Mouse (Mus musculus): ENCODE measurements around the gene Krt86. TPM values are rescaled to one million over a fixed set of nuclear protein-coding genes. Genes with fewer than 3 reads are reported as not detected.
"Not testable (repeated sequence)": the region's sequence is repeated elsewhere in the genome, so short reads cannot be mapped to it uniquely, and the experiment has no call there.

Krt86 gene
- total RNA-seq, 2 experiments from 2014 or later = not detected

DNA sequence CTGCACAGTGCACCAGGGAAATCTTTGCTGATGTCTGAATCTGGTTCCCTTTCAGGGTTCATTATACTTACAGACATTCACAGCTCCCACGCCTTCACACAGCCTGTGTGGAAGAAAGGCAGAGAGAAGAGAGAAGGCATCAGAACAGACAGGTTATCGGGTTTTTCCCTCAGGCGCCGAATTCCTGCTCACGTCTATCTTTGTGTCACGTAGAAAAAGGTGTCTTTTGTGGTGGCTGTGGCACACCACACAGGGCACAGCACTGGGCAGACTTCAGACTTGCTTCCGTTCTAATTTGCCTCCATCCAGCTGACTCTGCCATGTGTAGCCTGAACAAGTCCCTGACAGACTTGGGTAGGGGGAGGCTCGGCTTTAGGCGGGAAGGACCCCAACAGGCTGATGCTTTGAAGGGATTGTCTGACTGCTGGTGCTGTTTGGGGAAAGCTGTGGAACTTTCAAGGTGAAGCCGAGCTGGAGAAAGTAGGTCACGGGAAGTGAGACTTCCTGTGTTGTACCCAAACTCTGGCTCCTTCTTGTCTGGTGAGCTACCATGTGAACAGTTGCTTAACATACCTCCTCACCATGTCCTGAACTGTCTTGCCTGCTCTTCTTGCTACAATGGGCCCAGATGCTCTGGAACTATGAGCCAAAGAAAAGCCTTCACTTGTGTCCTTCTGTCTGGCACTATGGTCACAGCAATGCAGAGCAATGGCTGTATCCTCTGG lies 12.8 kb downstream of the Krt86 start:
- no peak for ATAC-seq (replicated peaks; ENCODE audit: low FRiP score, low TSS enrichment, poor library complexity, severe bottlenecking)

DNA sequence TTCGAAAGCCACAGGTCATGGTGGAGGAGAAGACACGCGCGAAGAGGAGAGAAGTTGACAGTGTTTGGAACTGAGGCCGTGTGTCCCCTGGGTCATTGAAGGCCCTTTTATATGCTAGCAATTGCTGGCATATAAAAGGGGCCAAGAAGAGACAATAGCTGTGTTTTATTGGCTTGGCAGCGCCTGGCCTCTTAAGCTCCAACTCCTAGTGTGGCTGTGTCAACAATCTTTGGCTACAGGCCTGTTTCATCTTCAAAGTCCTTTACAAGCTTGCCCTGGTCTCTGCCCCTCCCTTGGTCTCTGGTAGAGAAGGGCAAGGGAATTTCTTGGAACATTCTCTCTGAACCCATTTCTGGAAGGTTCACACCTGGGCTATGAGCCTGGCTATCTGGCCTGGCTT lies 18.2 kb downstream of the Krt86 start, which contains the start of gene Krt83:
TSS of gene Krt83 (minus strand) at position 82 of the 400 bp plus-strand sequence.
- ATAC-seq (replicated peaks; ENCODE audit: low FRiP score, low TSS enrichment, poor library complexity, severe bottlenecking) = no peak

DNA sequence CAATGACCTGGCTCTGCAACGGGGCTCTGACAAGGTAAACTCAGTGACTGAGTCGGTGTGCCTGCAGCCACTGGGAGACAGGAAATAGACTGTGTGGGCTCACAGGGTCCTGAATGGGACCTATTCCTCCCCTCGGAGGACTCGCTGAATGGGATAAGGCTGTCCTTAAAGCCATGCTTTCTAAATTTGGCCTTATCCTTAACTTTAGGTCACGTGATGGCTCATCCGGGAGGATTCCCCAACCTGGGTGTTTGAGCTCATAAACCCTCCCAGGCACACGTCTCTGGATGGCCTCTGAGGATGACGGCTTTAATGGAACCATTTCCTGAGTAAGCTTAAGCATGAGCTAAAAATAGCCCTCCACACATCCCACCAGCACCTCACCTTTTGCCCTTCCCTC lies 19.4 kb downstream of the Krt86 start:
- no peak for ATAC-seq (replicated peaks; ENCODE audit: low FRiP score, low TSS enrichment, poor library complexity, severe bottlenecking)

DNA sequence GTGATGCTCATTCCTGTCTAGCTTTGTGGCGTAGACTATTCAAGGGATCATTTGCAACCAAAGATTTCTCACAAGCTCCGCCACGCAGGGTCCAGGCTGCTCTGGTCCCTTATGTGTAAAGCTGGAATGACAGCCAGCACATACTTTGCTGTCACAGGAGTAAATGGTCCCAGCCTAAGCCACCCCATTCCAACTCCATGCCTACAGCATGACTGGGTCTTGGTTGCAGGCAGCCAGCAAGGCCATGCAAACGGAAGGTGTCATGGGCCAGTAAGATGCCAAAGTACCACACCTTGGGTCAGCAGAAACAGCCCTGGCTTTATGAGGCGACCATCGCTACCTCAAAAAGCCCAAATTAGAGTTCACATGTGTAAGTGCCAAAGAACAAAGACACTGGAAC lies 20.4 kb downstream of the Krt86 start:
- no peak for ATAC-seq (replicated peaks; ENCODE audit: low FRiP score, low TSS enrichment, poor library complexity, severe bottlenecking)

DNA sequence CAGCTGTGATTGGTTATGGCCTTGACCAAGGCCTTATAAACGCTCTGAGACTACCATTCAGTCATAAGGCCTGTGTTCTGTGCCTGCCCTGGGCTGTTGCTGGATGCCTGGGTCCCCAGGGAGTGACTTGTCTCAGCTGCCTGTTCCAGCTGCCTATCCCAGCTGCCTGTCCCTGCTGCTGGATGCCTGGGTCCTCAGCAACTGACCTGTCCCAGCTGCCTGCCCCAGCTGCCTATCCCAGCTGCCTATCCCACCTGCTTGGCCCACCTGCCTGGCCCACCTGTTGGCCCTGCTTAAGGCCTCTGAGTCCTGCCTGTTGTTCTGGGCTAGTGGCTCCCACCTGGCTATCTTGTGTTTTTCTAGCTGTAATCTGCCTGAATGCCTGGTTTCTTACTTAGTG lies 20.9 kb downstream of the Krt86 start:
- ATAC-seq (replicated peaks; ENCODE audit: low FRiP score, low TSS enrichment, poor library complexity, severe bottlenecking) = no peak

DNA sequence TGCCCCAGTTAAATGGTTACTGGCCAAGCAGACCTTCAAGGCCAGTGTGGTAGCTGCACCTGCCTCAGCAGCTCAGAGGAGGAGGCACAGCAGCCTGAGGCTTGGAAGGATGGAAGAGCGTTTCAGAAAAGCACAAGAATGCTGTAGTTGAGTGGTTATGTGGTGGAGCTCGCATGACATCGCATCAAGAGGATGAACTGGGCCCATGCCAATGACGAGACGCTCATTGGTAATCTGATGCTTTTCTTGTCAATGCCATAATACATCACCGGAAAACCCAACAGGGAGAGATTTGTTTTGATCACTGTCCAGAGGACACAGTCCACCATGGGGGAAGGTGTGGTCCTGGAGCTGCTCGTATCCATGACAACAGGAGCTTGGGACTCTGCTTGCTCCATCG lies 22.0 kb downstream of the Krt86 start:
- ATAC-seq (replicated peaks; ENCODE audit: low FRiP score, low TSS enrichment, poor library complexity, severe bottlenecking) = no peak

DNA sequence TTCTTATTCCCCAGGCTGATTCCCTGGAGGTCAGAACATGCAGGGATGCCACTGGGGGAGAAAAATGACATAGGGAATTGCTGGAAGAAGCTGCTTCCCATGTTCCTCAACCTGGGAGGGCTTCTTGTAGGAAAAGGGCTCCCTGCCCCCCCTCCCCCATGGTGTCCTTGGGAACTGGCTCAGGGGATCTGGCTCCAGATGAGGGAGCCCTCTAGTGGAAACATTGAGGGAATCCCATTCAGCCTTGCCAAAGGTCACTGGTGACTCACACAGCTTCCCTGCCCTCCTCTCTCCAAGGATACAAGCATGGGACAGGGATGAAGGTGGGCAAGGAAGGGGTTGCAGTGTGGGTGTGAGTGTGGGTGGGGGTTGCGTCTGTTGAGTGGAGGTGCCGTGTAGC lies 23.9 kb downstream of the Krt86 start:
- no peak for ATAC-seq (replicated peaks; ENCODE audit: low FRiP score, low TSS enrichment, poor library complexity, severe bottlenecking)

DNA sequence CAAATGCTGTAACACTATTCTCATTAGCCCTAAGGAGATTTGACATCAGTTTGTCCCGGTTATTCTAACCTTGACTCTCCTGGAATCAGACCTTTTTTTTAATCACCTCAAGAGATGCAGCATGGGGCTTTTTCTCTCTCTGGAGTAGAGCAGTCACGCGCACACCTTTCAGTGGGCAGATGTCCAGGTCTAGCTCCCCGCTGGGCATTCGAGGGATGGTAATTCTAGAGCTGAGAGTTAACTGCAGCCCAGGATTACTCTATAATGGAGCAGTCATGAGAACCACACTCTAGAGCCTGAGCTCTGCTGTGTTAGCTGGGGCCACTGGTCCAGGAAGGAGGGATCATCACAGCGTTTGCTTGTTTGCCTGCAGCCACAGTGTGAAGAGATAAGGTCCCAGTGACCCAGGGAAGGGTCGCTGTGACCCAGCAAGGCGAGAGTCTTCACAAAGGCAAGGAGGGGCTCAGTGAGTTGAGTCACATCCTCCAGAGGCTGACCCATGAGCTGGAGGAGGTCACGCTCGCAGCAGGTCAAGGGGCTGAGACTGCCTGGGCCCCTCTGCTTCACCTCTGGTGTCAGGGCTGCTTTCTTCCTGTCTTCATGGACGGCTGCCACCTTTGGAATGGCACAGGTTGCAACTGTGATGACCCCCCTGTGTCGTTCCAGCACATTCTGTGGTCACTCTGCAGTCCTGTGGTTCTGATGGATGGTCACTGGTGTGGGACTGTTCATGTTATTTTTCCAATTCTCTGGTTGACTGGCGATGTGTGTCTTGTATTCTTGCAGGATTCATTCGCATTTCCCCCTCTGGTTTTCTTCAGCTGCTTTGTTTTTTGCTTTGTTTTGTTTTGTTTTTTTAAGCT lies 33.8 kb downstream of the Krt86 start:
- no peak for ATAC-seq (replicated peaks; ENCODE audit: low FRiP score, low TSS enrichment, poor library complexity, severe bottlenecking)

DNA sequence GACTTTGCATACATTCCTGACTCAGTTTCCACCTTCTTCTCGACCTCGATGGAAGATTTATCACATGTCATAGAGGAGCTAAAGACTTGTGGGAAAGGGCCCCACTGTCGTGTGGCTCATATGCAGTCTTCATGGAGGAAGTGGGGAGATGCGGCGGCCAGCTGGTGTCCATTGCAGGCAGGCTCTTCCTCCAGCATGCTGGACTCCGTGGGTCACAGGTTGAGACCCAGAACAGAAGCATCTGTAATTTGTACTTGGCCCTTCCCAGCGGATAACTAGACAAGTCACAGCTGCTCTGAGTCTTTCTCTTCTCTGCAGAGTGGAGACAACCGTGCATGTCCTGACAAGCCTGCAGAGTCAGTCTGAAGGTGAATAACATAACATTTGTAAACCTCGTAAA lies 35.0 kb downstream of the Krt86 start:
- ATAC-seq (replicated peaks; ENCODE audit: low FRiP score, low TSS enrichment, poor library complexity, severe bottlenecking) = no peak

DNA sequence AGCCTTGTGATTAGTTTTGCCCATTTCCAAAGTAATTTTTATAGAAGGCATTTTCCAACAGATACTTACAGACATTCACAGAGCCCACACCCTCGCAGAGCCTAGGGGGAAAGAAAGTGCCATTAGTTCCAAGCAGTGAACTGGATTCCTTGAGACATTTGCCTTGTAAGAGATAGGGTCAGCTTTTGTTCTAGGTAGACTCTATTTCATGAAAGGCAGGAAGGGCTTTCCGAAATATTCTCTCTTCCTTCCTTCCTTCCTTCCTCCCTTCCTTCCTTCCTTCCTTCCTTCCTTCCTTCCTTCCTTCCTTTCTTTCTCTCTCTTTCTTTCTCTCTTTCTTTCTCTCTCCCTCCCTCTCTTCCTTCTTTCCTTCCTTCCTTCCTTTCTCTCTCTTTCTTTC lies 43.9 kb downstream of the Krt86 start, which contains the start of gene Gm49425:
TSS of gene Gm49425 (minus strand) at position 101 of the 400 bp plus-strand sequence.
- ATAC-seq (replicated peaks; ENCODE audit: low FRiP score, low TSS enrichment, poor library complexity, severe bottlenecking) = not testable (repeated sequence)

DNA sequence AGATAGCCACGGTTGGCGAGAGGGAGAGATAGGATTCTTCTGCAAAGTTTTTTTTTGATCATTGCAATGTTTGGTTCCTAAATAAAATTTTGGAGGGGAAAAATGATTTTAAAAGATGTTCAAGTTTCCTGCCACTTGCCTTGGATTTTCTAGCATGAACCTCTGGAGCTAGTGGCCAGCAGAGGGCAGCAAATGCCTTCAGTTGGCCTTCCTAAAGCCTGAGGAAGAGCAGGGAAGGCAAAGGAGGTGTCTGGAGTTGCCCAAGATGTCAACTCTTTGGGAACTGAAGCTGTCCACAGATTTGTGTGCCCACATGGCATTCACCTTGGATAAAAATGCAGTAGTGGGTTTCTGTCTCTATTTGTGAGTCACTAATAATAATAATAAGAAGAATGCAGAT lies 46.5 kb downstream of the Krt86 start:
- ATAC-seq (replicated peaks; ENCODE audit: low FRiP score, low TSS enrichment, poor library complexity, severe bottlenecking) = no peak

DNA sequence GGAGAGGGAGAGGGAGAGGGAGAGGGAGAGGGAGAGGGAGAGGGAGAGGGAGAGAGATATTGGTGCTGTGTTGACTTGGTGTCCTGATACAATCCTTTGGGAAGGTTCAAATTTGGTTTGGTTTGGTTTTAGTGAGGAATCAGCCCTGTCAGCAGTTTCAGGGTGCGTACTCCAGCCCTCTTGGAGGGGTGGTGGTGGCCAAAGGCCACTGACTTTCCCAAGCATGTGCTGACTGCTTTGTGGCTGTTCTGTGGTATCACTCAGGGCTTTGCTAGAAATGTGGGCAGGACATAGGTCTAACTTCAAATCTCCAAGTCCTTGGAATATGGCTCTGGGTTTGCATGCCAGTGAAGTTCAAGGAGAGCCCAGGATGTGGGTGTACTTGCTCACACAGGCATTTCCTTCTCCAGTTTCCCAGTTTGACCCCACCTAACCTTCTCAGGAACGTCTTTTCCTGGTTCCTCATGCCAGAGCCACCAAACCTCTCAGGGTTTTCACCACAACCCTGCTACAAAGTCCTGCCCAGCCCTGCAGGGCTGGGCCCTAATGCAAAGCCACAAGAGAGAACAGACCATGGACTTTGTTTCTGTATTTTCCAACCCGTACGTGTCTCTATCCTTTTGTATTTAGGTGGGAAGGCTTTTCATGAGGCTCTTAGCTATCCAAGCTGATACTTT lies 49.4 kb downstream of the Krt86 start:
- no peak for ATAC-seq (replicated peaks; ENCODE audit: low FRiP score, low TSS enrichment, poor library complexity, severe bottlenecking)

Other genes with a start within 250 kb of the Krt86 start
- gene Grasp, start 249.3 kb upstream of the Krt86 start, total RNA-seq (2014; fragmentation: Nextera tagmentation) = 0.17 TPM in 1 of 2 replicates, not detected in the other
- 0.27 TPM in 1 of 2 replicates, not detected in the other for gene Grasp, start 249.3 kb upstream of the Krt86 start, total RNA-seq (2017)
- gene Nr4a1, start 219.2 kb upstream of the Krt86 start, total RNA-seq (2014; fragmentation: Nextera tagmentation) = 0.66 and 3.2 TPM in 2 replicates
- gene Nr4a1, start 219.2 kb upstream of the Krt86 start, total RNA-seq (2017) = 15.1 and 16.4 TPM in 2 replicates
- gene Atg101, start 189.2 kb upstream of the Krt86 start, total RNA-seq (2014; fragmentation: Nextera tagmentation) = 14.7 and 18.0 TPM in 2 replicates
- 31.7 and 42.1 TPM in 2 replicates for gene Atg101, start 189.2 kb upstream of the Krt86 start, total RNA-seq (2017)
- not detected in 2 replicates for gene 6030408B16Rik, start 180.3 kb upstream of the Krt86 start, total RNA-seq (2014; fragmentation: Nextera tagmentation)
- not detected in 2 replicates for gene 6030408B16Rik, start 180.3 kb upstream of the Krt86 start, total RNA-seq (2017)
- gene Krt80, start 103.3 kb upstream of the Krt86 start, total RNA-seq (2014; fragmentation: Nextera tagmentation) = not detected in 2 replicates
- gene Krt80, start 103.3 kb upstream of the Krt86 start, total RNA-seq (2017) = 0.57 TPM in 1 of 2 replicates, not detected in the other
- not detected in 2 replicates for gene Krt7, start 62.4 kb upstream of the Krt86 start, total RNA-seq (2014; fragmentation: Nextera tagmentation)
- 3.2 TPM in 1 of 2 replicates, not detected in the other for gene Krt7, start 62.4 kb upstream of the Krt86 start, total RNA-seq (2017)
- not detected in 2 replicates for gene Krt87, start 34.7 kb upstream of the Krt86 start, total RNA-seq (2014; fragmentation: Nextera tagmentation)
- gene Krt87, start 34.7 kb upstream of the Krt86 start, total RNA-seq (2017) = not detected in 2 replicates
- gene Krt88, start 25.7 kb upstream of the Krt86 start, total RNA-seq (2014; fragmentation: Nextera tagmentation) = not detected in 2 replicates
- not detected in 2 replicates for gene Krt88, start 25.7 kb upstream of the Krt86 start, total RNA-seq (2017)
- not detected in 2 replicates for gene Krt81, start 9.7 kb upstream of the Krt86 start, total RNA-seq (2014; fragmentation: Nextera tagmentation)
- gene Krt81, start 9.7 kb upstream of the Krt86 start, total RNA-seq (2017) = not detected in 2 replicates
- gene Krt83, start 18.0 kb downstream of the Krt86 start, total RNA-seq (2014; fragmentation: Nextera tagmentation) = not detected in 2 replicates
- not detected in 2 replicates for gene Krt83, start 18.0 kb downstream of the Krt86 start, total RNA-seq (2017)
- gene Gm49425, start 43.8 kb downstream of the Krt86 start, total RNA-seq (2014; fragmentation: Nextera tagmentation) = not detected in 2 replicates
- gene Gm49425, start 43.8 kb downstream of the Krt86 start, total RNA-seq (2017) = not detected in 2 replicates
- not detected in 2 replicates for gene Krt84, start 59.3 kb downstream of the Krt86 start, total RNA-seq (2014; fragmentation: Nextera tagmentation)
- not detected in 2 replicates for gene Krt84, start 59.3 kb downstream of the Krt86 start, total RNA-seq (2017)
- gene Krt82, start 77.2 kb downstream of the Krt86 start, total RNA-seq (2014; fragmentation: Nextera tagmentation) = not detected in 2 replicates
- not detected in 2 replicates for gene Krt82, start 77.2 kb downstream of the Krt86 start, total RNA-seq (2017)
- gene Krt90, start 89.5 kb downstream of the Krt86 start, total RNA-seq (2014; fragmentation: Nextera tagmentation) = not detected in 2 replicates
- gene Krt90, start 89.5 kb downstream of the Krt86 start, total RNA-seq (2017) = not detected in 2 replicates
- gene Krt75, start 100.4 kb downstream of the Krt86 start, total RNA-seq (2014; fragmentation: Nextera tagmentation) = not detected in 2 replicates
- not detected in 2 replicates for gene Krt75, start 100.4 kb downstream of the Krt86 start, total RNA-seq (2017)
- gene Gm5414, start 154.7 kb downstream of the Krt86 start, total RNA-seq (2014; fragmentation: Nextera tagmentation) = not detected in 2 replicates
- not detected in 2 replicates for gene Gm5414, start 154.7 kb downstream of the Krt86 start, total RNA-seq (2017)
- not detected in 2 replicates for gene Gm5478, start 173.9 kb downstream of the Krt86 start, total RNA-seq (2014; fragmentation: Nextera tagmentation)
- gene Gm5478, start 173.9 kb downstream of the Krt86 start, total RNA-seq (2017) = not detected in 2 replicates
- not detected in 2 replicates for gene Krt6b, start 206.8 kb downstream of the Krt86 start, total RNA-seq (2014; fragmentation: Nextera tagmentation)
- not detected in 2 replicates for gene Krt6b, start 206.8 kb downstream of the Krt86 start, total RNA-seq (2017)
- gene Krt6a, start 220.8 kb downstream of the Krt86 start, total RNA-seq (2014; fragmentation: Nextera tagmentation) = not detected in 2 replicates
- not detected in 2 replicates for gene Krt6a, start 220.8 kb downstream of the Krt86 start, total RNA-seq (2017)
- not detected in 2 replicates for gene Krt5, start 239.4 kb downstream of the Krt86 start, total RNA-seq (2014; fragmentation: Nextera tagmentation)
- not detected in 2 replicates for gene Krt5, start 239.4 kb downstream of the Krt86 start, total RNA-seq (2017)